Mouse (Mus musculus) retina, postnatal 7 days (tissue): ENCODE measurements around the gene Foxa3.

Experiments
- DNase-seq: peaks from one replicate; pipeline ENCODE4 v3.0.0-alpha.2; 2012; ENCODE audit warnings: low read depth, low spot score

The Foxa3 gene

GRCm38 (mm10) chr7:19000421-19000820 is 22.9 kb downstream of the Foxa3 start:
- DNase-seq, result no peak

GRCm38 (mm10) chr7:18998835-18999234 is 24.5 kb downstream of the Foxa3 start:
- no peak for DNase-seq

- DNase-seq, result no peak
These were observed 30.3 kb downstream of the Foxa3 start for GRCm38 (mm10) chr7:18993036-18993435.

GRCm38 (mm10) chr7:18992294-18992675 is 31.1 kb downstream of the Foxa3 start:
- no peak for DNase-seq

GRCm38 (mm10) chr7:18991660-18992293 is 31.6 kb downstream of the Foxa3 start:
- DNase-seq, result no peak

- DNase-seq, result peak; percentile 100
These were observed 32.6 kb downstream of the Foxa3 start, which contains the start of gene Mypop for GRCm38 (mm10) chr7:18990601-18991295. TSS of gene Mypop (plus strand) at chr7:18991245.

GRCm38 (mm10) chr7:18989995-18990394 is 33.3 kb downstream of the Foxa3 start:
- no peak for DNase-seq

- no peak for DNase-seq
These were observed 34.6 kb downstream of the Foxa3 start for GRCm38 (mm10) chr7:18988780-18989179.

- no peak for DNase-seq
These were observed 35.6 kb downstream of the Foxa3 start for GRCm38 (mm10) chr7:18987747-18988146.

GRCm38 (mm10) chr7:18987100-18987499 is 36.2 kb downstream of the Foxa3 start, which contains the start of gene Nanos2:
TSS of gene Nanos2 (plus strand) at chr7:18987400.
- DNase-seq, result no peak

DNA sequence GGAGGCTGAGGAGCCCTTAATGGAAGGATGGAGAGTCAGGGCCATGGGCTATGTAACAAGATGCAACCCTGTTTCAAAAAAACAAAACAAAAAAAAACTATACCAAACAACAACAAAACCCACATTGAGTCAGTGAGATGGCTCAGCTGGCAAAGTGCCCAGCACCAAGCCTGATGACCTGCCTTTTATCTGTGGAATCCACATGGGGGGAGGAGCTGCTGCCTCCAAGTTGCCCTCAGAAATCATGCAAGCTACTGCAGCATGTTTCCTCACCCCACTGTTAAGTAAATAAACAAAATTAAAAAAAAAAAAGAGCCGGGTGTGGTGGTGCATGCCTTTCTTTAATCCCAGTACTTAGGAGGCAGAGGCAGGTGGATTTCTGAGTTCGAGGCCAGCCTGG is 36.8 kb downstream of the Foxa3 start:
- no peak for DNase-seq

GRCm38 (mm10) chr7:18978381-18978780 is 45.0 kb downstream of the Foxa3 start:
- DNase-seq, result no peak

- no peak for DNase-seq
These were observed 52.4 kb downstream of the Foxa3 start for GRCm38 (mm10) chr7:18970956-18971355.

GRCm38 (mm10) chr7:18967603-18968002 is 55.7 kb downstream of the Foxa3 start:
- no peak for DNase-seq

- no peak for DNase-seq
These were observed 58.0 kb downstream of the Foxa3 start for GRCm38 (mm10) chr7:18965312-18965711.

DNA sequence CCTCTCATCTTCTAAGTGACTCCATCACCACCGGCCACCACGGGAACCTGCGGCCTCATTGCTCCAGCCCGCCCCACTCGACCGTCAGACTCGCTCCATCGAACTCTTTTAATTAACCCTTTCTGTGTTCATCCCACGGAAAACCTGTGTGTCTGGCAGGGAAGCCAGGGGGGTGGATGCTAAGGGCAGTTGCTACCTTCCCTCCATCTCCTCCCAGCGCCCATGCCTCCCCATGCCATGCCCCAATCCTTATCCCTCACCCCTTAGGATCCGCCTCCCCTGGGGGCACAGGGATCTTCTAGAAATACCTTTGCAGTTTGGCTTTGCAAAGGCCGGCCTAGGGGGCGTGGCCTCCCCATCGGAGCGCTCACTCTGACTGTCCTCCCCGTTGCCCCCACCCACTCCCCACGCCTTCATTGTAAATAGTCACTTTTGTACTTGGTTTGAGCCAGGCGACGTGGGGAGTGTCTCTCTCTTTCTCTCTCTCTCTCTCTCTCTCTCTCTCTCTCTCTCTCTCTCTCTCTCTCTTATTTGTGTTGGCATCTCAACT is 60.0 kb downstream of the Foxa3 start:
- no peak for DNase-seq
